Mouse (Mus musculus) cortical plate, adult 2 months (tissue): ENCODE data around the gene Xlr5c.

Source experiments
- CTCF ChIP-seq: fragments of 200-500 bp; IDR thresholded peaks from 2 replicates; pipeline ENCODE4 v1.5.1; 2011; ENCODE audit warnings: mild to moderate bottlenecking, control low read depth, low read length; ENCODE audit not compliant: insufficient read depth; ENCODE audit errors: extremely low read depth
- POLR2A ChIP-seq: fragments of 200-500 bp; IDR thresholded peaks from 2 replicates; pipeline ENCODE4 v1.6.1; 2011; ENCODE audit warnings: mild to moderate bottlenecking, low read length, control low read depth; ENCODE audit not compliant: insufficient read depth; ENCODE audit errors: extremely low read depth

GRCm38 (mm10) chrX:73336740-73337139 is 44.0 kb upstream of the Xlr5c start, which contains the start of gene Gm45015:
- TF ChIP-seq POLR2A: no peak
- no peak for TF ChIP-seq CTCF
